Mouse (Mus musculus) liver, postnatal 0 days (tissue): ENCODE measurements around the gene Gbp7.

ENCODE experiments used
- CTCF ChIP-seq: sonication (generic); IDR thresholded peaks from 2 replicates; pipeline ENCODE4 v1.5.1; 2016; ENCODE audit warnings: antibody characterized with exemption, low read depth
- EP300 ChIP-seq: IDR thresholded peaks from 2 replicates; pipeline ENCODE4 v1.6.1; 2016; ENCODE audit warnings: antibody characterized with exemption, low read depth, mild to moderate bottlenecking

- no peak for TF ChIP-seq CTCF
- no peak for TF ChIP-seq EP300
Observed at GRCm38 (mm10) chr3:142577108-142577507, 47.0 kb downstream of the Gbp7 start.
